Mouse (Mus musculus): ENCODE measurements around the gene Wbp1l. TPM values are rescaled to one million over a fixed set of nuclear protein-coding genes. Genes with fewer than 3 reads are reported as not detected.

The Wbp1l gene
- polyA plus RNA-seq, 1 experiment from 2014 or later, result 35.6 TPM

DNA sequence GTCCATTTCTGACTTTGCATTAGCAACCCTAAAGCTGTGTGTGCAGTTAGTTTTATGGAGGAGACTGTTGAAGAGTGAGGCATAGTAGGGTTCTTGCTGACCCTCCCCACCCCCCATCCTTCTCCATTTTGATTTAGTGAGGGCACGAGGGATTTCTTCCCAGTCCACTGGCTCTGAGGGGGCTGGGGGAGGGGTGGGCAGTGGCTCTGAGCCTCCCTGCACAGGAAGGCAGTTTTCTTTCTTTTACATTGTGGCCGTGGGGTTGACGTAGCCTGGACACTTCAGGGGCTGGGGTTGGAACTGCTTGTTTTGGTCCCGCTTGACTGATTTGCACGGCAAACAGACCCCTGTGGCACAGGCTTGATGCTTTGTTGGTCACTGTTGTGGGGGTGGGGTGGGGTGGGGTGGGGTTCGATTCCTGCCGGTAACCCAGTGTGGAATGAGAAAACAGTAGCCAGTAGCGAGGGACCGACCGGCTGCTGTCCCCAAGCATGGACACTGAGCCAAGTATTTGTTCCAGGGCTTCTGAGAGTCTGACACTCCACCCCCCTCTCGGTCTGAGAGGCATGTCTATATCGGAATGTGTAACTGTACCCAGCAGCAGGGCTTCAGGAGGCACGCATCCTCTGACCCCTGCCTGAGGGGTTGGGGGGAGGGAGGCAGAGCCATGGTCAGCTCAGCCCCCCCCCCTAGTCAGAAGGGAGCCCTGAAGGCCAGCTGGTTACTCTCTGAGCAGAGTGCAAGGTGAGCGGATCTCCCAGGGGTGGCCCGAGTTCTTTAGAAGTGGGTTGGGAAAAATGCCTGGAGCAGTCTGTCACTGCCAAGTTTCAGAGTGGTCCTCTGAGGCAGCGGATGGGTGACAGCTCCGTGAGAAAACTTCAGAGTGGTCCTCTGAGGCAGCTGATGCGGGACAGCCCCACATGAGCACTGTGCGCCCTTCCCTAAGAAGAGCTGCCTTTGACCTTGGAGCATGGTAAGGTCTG lies 25.2 kb downstream of the Wbp1l start:
- peak overlapping the region; percentile 58 for H3K9ac ChIP-seq (ENCODE audit: low read depth, low read length)
- no peaks in the 10 kb centered on the region for H3K27me3 ChIP-seq (ENCODE audit: insufficient read depth, low read length)
- H3K36me3 ChIP-seq (ENCODE audit: insufficient read depth, low read length), result 0 out of 2 replicates have a peak, but pooled peaks cover 3% of the 10 kb centered on the region
- no peak for TF ChIP-seq CTCF (IDR thresholded peaks at IDR 0.05; ENCODE audit: low read depth)
- H3K27ac ChIP-seq, result peak overlapping the region; percentile 93
- peak overlapping the region; percentile 35 for H3K4me3 ChIP-seq (replicated peaks; ENCODE audit: low read depth, low read length)
- peaks cover 42% of the 10 kb centered on the region for H3K4me1 ChIP-seq (replicated peaks; ENCODE audit: insufficient read depth, low read length)
- H3K9me3 ChIP-seq (replicated peaks; ENCODE audit: low read length), result no peaks in the 10 kb centered on the region
- DNase-seq (ENCODE audit: low spot score) (peak; percentile 90), ATAC-seq (replicated peaks; ENCODE audit: low FRiP score, low read depth) (peak; percentile 70)
- WGBS, result 8% methylated on average over 19 of the region's 19 CpGs
- peak overlapping the region; percentile 63 for H3K4me2 ChIP-seq (ENCODE audit: low read length)

GRCm38 (mm10) chr19:46625015-46625414 lies 26.1 kb downstream of the Wbp1l start:
- Histone ChIP-seq H3K9me3 (replicated peaks; ENCODE audit: low read length) (no peaks in the 10 kb centered on the region), H3K4me2 (ENCODE audit: low read length) (no peak overlapping the region), H3K27ac (no peak overlapping the region), H3K4me1 (replicated peaks; ENCODE audit: insufficient read depth, low read length) (peaks cover 38% of the 10 kb centered on the region), H3K9ac (ENCODE audit: low read depth, low read length) (no peak overlapping the region), H3K27me3 (ENCODE audit: insufficient read depth, low read length) (no peaks in the 10 kb centered on the region), H3K4me3 (replicated peaks; ENCODE audit: low read depth, low read length) (no peak overlapping the region), H3K36me3 (ENCODE audit: insufficient read depth, low read length) (0 out of 2 replicates have a peak, but pooled peaks cover 3% of the 10 kb centered on the region)
- 89% methylated on average over 12 of the region's 12 CpGs for WGBS
- no peak for DNase-seq (ENCODE audit: low spot score)
- ATAC-seq (replicated peaks; ENCODE audit: low FRiP score, low read depth), result no peak
- TF ChIP-seq CTCF (IDR thresholded peaks at IDR 0.05; ENCODE audit: low read depth), result no peak

GRCm38 (mm10) chr19:46625519-46625918 lies 26.6 kb downstream of the Wbp1l start:
- 0 out of 2 replicates have a peak, but pooled peaks cover 3% of the 10 kb centered on the region for H3K36me3 ChIP-seq (ENCODE audit: insufficient read depth, low read length)
- H3K4me1 ChIP-seq (replicated peaks; ENCODE audit: insufficient read depth, low read length), result peaks cover 38% of the 10 kb centered on the region
- H3K27me3 ChIP-seq (ENCODE audit: insufficient read depth, low read length), result no peaks in the 10 kb centered on the region
- H3K4me3 ChIP-seq (replicated peaks; ENCODE audit: low read depth, low read length), result no peak overlapping the region
- no peaks in the 10 kb centered on the region for H3K9me3 ChIP-seq (replicated peaks; ENCODE audit: low read length)
- peak; percentile 52 for DNase-seq (ENCODE audit: low spot score)
- ATAC-seq (replicated peaks; ENCODE audit: low FRiP score, low read depth), result no peak
- no peak overlapping the region for H3K27ac ChIP-seq
- H3K4me2 ChIP-seq (ENCODE audit: low read length), result no peak overlapping the region
- 36% methylated on average over 10 of the region's 10 CpGs for WGBS
- no peak overlapping the region for H3K9ac ChIP-seq (ENCODE audit: low read depth, low read length)
- TF ChIP-seq CTCF (IDR thresholded peaks at IDR 0.05; ENCODE audit: low read depth), result no peak

- no peak for ATAC-seq (replicated peaks; ENCODE audit: low FRiP score, low read depth)
- Histone ChIP-seq H3K4me1 (replicated peaks; ENCODE audit: insufficient read depth, low read length) (peaks cover 15% of the 10 kb centered on the region), H3K27me3 (ENCODE audit: insufficient read depth, low read length) (no peaks in the 10 kb centered on the region), H3K9ac (ENCODE audit: low read depth, low read length) (no peak overlapping the region), H3K4me2 (ENCODE audit: low read length) (no peak overlapping the region), H3K36me3 (ENCODE audit: insufficient read depth, low read length) (0 out of 2 replicates have a peak, but pooled peaks cover 3% of the 10 kb centered on the region), H3K27ac (no peak overlapping the region), H3K4me3 (replicated peaks; ENCODE audit: low read depth, low read length) (no peak overlapping the region), H3K9me3 (replicated peaks; ENCODE audit: low read length) (no peaks in the 10 kb centered on the region)
- DNase-seq (ENCODE audit: low spot score), result no peak
- no peak for TF ChIP-seq CTCF (IDR thresholded peaks at IDR 0.05; ENCODE audit: low read depth)
- WGBS, result 84% methylated on average over 10 of the region's 10 CpGs
These were observed 29.5 kb downstream of the Wbp1l start for GRCm38 (mm10) chr19:46628403-46628802.

DNA sequence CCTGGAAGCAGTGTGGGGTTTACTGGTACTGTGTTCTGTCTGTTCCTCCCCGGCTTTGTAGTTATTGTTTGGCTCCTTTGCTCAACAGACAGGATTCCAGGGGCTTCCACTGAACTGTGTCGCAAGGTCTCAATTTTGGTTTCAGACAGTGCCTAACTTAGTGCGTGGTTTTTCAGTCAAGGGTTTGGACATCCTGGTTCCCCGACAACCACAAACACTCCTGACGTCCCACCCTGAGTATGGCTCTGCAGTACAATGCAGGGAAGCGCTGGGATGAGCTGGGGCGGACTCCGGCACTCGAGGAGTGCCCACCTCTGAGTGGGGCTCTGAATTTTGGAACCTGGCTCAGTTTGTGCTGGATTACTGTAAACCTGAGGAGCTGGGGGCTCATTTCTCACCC lies 30.9 kb downstream of the Wbp1l start:
- ATAC-seq (replicated peaks; ENCODE audit: low FRiP score, low read depth) (no peak), DNase-seq (ENCODE audit: low spot score) (no peak)
- WGBS, result 77% methylated on average over 9 of the region's 9 CpGs
- H3K9ac ChIP-seq (ENCODE audit: low read depth, low read length), result no peak overlapping the region
- H3K4me3 ChIP-seq (replicated peaks; ENCODE audit: low read depth, low read length), result no peak overlapping the region
- no peak overlapping the region for H3K27ac ChIP-seq
- no peaks in the 10 kb centered on the region for H3K9me3 ChIP-seq (replicated peaks; ENCODE audit: low read length)
- H3K27me3 ChIP-seq (ENCODE audit: insufficient read depth, low read length), result no peaks in the 10 kb centered on the region
- H3K36me3 ChIP-seq (ENCODE audit: insufficient read depth, low read length), result peaks cover 3% of the 10 kb centered on the region; the same call in 1 of the 2 replicates
- TF ChIP-seq CTCF (IDR thresholded peaks at IDR 0.05; ENCODE audit: low read depth), result no peak
- H3K4me1 ChIP-seq (replicated peaks; ENCODE audit: insufficient read depth, low read length), result peaks cover under 1% of the 10 kb centered on the region; the same call in 1 of the 2 replicates
- H3K4me2 ChIP-seq (ENCODE audit: low read length), result no peak overlapping the region

GRCm38 (mm10) chr19:46631637-46632036 lies 32.8 kb downstream of the Wbp1l start:
- no peaks in the 10 kb centered on the region for H3K27me3 ChIP-seq (ENCODE audit: insufficient read depth, low read length)
- H3K4me2 ChIP-seq (ENCODE audit: low read length), result no peak overlapping the region
- 83% methylated on average over 9 of the region's 9 CpGs for WGBS
- H3K4me1 ChIP-seq (replicated peaks; ENCODE audit: insufficient read depth, low read length), result no peaks in the 10 kb centered on the region; the same call in 1 of the 2 replicates
- no peak overlapping the region for H3K27ac ChIP-seq
- no peak for TF ChIP-seq CTCF (IDR thresholded peaks at IDR 0.05; ENCODE audit: low read depth)
- ATAC-seq (replicated peaks; ENCODE audit: low FRiP score, low read depth) (no peak), DNase-seq (ENCODE audit: low spot score) (no peak)
- peaks cover 3% of the 10 kb centered on the region; the same call in 1 of the 2 replicates for H3K36me3 ChIP-seq (ENCODE audit: insufficient read depth, low read length)
- H3K9ac ChIP-seq (ENCODE audit: low read depth, low read length), result no peak overlapping the region
- H3K4me3 ChIP-seq (replicated peaks; ENCODE audit: low read depth, low read length), result no peak overlapping the region
- no peaks in the 10 kb centered on the region for H3K9me3 ChIP-seq (replicated peaks; ENCODE audit: low read length)
